Mouse (Mus musculus): ENCODE data around the gene Slc25a35. TPM values are rescaled to one million over a fixed set of nuclear protein-coding genes. Genes with fewer than 3 reads are reported as not detected.
"Not testable (repeated sequence)": the region's sequence is repeated elsewhere in the genome, so short reads cannot be mapped to it uniquely, and the experiment has no call there.

Gene Slc25a35
- polyA plus RNA-seq, 1 experiment from 2014 or later: 2.1 TPM

- Histone ChIP-seq H3K9me3 (no peaks in the 10 kb centered on the region), H3K4me2 (no peak overlapping the region), H3K4me1 (no peaks in the 10 kb centered on the region), H3K9ac (no peak overlapping the region), H3K27me3 (replicated peaks) (peaks cover 9% of the 10 kb centered on the region), H3K4me3 (no peak overlapping the region), H3K36me3 (no peaks in the 10 kb centered on the region), H3K27ac (replicated peaks) (no peak overlapping the region)
- ATAC-seq (ENCODE audit: extremely low read depth, insufficient number of reproducible peaks, low FRiP score, low TSS enrichment): no peak
- 59% methylated on average over 3 of the region's 3 CpGs for WGBS
These were observed 6.3 kb upstream of the Slc25a35 start for GRCm38 (mm10) chr11:68961596-68961995.

GRCm38 (mm10) chr11:68962159-68962558, 5.8 kb upstream of the Slc25a35 start:
- H3K27me3 ChIP-seq (replicated peaks); ATAC-seq (ENCODE audit: extremely low read depth, insufficient number of reproducible peaks, low FRiP score, low TSS enrichment); H3K9ac ChIP-seq; H3K4me1 ChIP-seq; H3K4me2 ChIP-seq; H3K9me3 ChIP-seq; H3K4me3 ChIP-seq; H3K27ac ChIP-seq (replicated peaks); H3K36me3 ChIP-seq: not testable (repeated sequence)
- 22% methylated on average over 11 of the region's 11 CpGs for WGBS

- 63% methylated on average over 2 of the region's 2 CpGs for WGBS
- H3K4me3 ChIP-seq: no peak overlapping the region
- peaks cover under 1% of the 10 kb centered on the region; the same call in 1 of the 2 replicates for H3K27me3 ChIP-seq (replicated peaks)
- H3K9ac ChIP-seq: no peak overlapping the region
- H3K9me3 ChIP-seq: no peaks in the 10 kb centered on the region
- H3K36me3 ChIP-seq: no peaks in the 10 kb centered on the region
- peaks cover 11% of the 10 kb centered on the region for H3K4me1 ChIP-seq
- H3K27ac ChIP-seq (replicated peaks): no peak overlapping the region
- ATAC-seq (ENCODE audit: extremely low read depth, insufficient number of reproducible peaks, low FRiP score, low TSS enrichment): no peak
- no peak overlapping the region for H3K4me2 ChIP-seq
These were observed 4.5 kb upstream of the Slc25a35 start for GRCm38 (mm10) chr11:68963405-68963804.

- no peaks in the 10 kb centered on the region for H3K36me3 ChIP-seq
- H3K4me3 ChIP-seq: no peak overlapping the region
- ATAC-seq (ENCODE audit: extremely low read depth, insufficient number of reproducible peaks, low FRiP score, low TSS enrichment): no peak
- no peak overlapping the region for H3K9ac ChIP-seq
- H3K9me3 ChIP-seq: no peaks in the 10 kb centered on the region
- H3K4me2 ChIP-seq: no peak overlapping the region
- peaks cover 8% of the 10 kb centered on the region; the same call in 1 of the 2 replicates for H3K27me3 ChIP-seq (replicated peaks)
- H3K27ac ChIP-seq (replicated peaks): no peak overlapping the region
- peaks cover 17% of the 10 kb centered on the region for H3K4me1 ChIP-seq
These were observed 2.9 kb upstream of the Slc25a35 start for GRCm38 (mm10) chr11:68965050-68965449.

GRCm38 (mm10) chr11:68965845-68966244, 2.1 kb upstream of the Slc25a35 start:
- Histone ChIP-seq H3K4me3 (no peak overlapping the region), H3K27me3 (replicated peaks) (peaks cover 8% of the 10 kb centered on the region; the same call in 1 of the 2 replicates), H3K27ac (replicated peaks) (no peak overlapping the region), H3K36me3 (no peaks in the 10 kb centered on the region), H3K9ac (no peak overlapping the region), H3K9me3 (no peaks in the 10 kb centered on the region), H3K4me1 (peaks cover 25% of the 10 kb centered on the region), H3K4me2 (no peak overlapping the region)
- 23% methylated on average over 3 of the region's 3 CpGs for WGBS
- no peak for ATAC-seq (ENCODE audit: extremely low read depth, insufficient number of reproducible peaks, low FRiP score, low TSS enrichment)

- Histone ChIP-seq H3K27me3 (replicated peaks) (peaks cover 8% of the 10 kb centered on the region; the same call in 1 of the 2 replicates), H3K4me2 (peak overlapping the region; percentile 96; the same call in 1 of the 2 replicates), H3K4me1 (peaks cover 32% of the 10 kb centered on the region), H3K4me3 (0 out of 2 replicates have a peak overlapping the region, but pooled peaks have one; percentile 71), H3K9ac (no peak overlapping the region), H3K27ac (replicated peaks) (no peak overlapping the region), H3K36me3 (no peaks in the 10 kb centered on the region), H3K9me3 (no peaks in the 10 kb centered on the region)
- WGBS: 45% methylated on average over 1 of the region's 1 CpGs
- ATAC-seq (ENCODE audit: extremely low read depth, insufficient number of reproducible peaks, low FRiP score, low TSS enrichment): no peak
These were observed 1.4 kb upstream of the Slc25a35 start for GRCm38 (mm10) chr11:68966554-68966953.

GRCm38 (mm10) chr11:68968752-68969151, 821 bp downstream of the Slc25a35 start:
- WGBS: 80% methylated on average over 11 of the region's 11 CpGs
- Histone ChIP-seq H3K27ac (replicated peaks) (no peak overlapping the region), H3K9me3 (no peaks in the 10 kb centered on the region), H3K9ac (peak overlapping the region; percentile 79), H3K4me3 (no peak overlapping the region; the same call in 1 of the 2 replicates), H3K36me3 (no peaks in the 10 kb centered on the region), H3K4me2 (peak overlapping the region; percentile 96), H3K4me1 (peaks cover 46% of the 10 kb centered on the region), H3K27me3 (replicated peaks) (peaks cover 8% of the 10 kb centered on the region; the same call in 1 of the 2 replicates)
- no peak for ATAC-seq (ENCODE audit: extremely low read depth, insufficient number of reproducible peaks, low FRiP score, low TSS enrichment)

GRCm38 (mm10) chr11:68970232-68970631, 2.3 kb downstream of the Slc25a35 start:
- no peaks in the 10 kb centered on the region for H3K9me3 ChIP-seq
- no peak overlapping the region for H3K27ac ChIP-seq (replicated peaks)
- WGBS: 70% methylated on average over 4 of the region's 4 CpGs
- H3K4me2 ChIP-seq: no peak overlapping the region
- no peaks in the 10 kb centered on the region for H3K36me3 ChIP-seq
- H3K4me3 ChIP-seq: no peak overlapping the region
- H3K27me3 ChIP-seq (replicated peaks): peaks cover 8% of the 10 kb centered on the region; the same call in 1 of the 2 replicates
- H3K9ac ChIP-seq: no peak overlapping the region
- no peak for ATAC-seq (ENCODE audit: extremely low read depth, insufficient number of reproducible peaks, low FRiP score, low TSS enrichment)
- peaks cover 49% of the 10 kb centered on the region for H3K4me1 ChIP-seq

GRCm38 (mm10) chr11:68973250-68974058, 5.5 kb downstream of the Slc25a35 start:
- peak; percentile 78 for ATAC-seq (ENCODE audit: extremely low read depth, insufficient number of reproducible peaks, low FRiP score, low TSS enrichment)
- H3K4me3 ChIP-seq: peak overlapping the region; percentile 59

GRCm38 (mm10) chr11:68974059-68974450, 6.1 kb downstream of the Slc25a35 start:
- Histone ChIP-seq H3K4me2 (peak overlapping the region; percentile 69), H3K27ac (replicated peaks) (no peak overlapping the region), H3K36me3 (no peaks in the 10 kb centered on the region), H3K9me3 (no peaks in the 10 kb centered on the region), H3K4me3 (peak overlapping the region; percentile 59), H3K27me3 (replicated peaks) (peaks cover 7% of the 10 kb centered on the region; the same call in 1 of the 2 replicates), H3K9ac (peak overlapping the region; percentile 74), H3K4me1 (peaks cover 35% of the 10 kb centered on the region)
- WGBS: 33% methylated on average over 6 of the region's 6 CpGs
- no peak for ATAC-seq (ENCODE audit: extremely low read depth, insufficient number of reproducible peaks, low FRiP score, low TSS enrichment)

More at GRCm38 (mm10) chr11:68973250-68974058, 5.5 kb downstream of the Slc25a35 start:
- Histone ChIP-seq H3K4me2 (peak overlapping the region; percentile 69), H3K4me1 (peaks cover 38% of the 10 kb centered on the region), H3K9ac (peak overlapping the region; percentile 74), H3K27me3 (replicated peaks) (peaks cover 13% of the 10 kb centered on the region; the same call in 1 of the 2 replicates), H3K27ac (replicated peaks) (peak overlapping the region; percentile 20; the same call in 1 of the 2 replicates)
- not testable (repeated sequence) for H3K36me3 ChIP-seq, H3K9me3 ChIP-seq
- 0% methylated on average over 38 of the region's 38 CpGs for whole genome bisulfite sequencing

GRCm38 (mm10) chr11:68975085-68975484, 7.2 kb downstream of the Slc25a35 start, which contains the start of gene Rangrf:
Gene Rangrf (minus strand): TSS chr11:68975185.
- peak within 1 kb of the TSS; percentile 59 for H3K4me3 ChIP-seq
- WGBS: 74% methylated on average over 7 of the region's 7 CpGs

More at GRCm38 (mm10) chr11:68975085-68975484, 7.2 kb downstream of the Slc25a35 start, which contains the start of gene Rangrf:
- no peak for ATAC-seq (ENCODE audit: extremely low read depth, insufficient number of reproducible peaks, low FRiP score, low TSS enrichment)
- Histone ChIP-seq H3K4me1 (peaks cover 31% of the 10 kb centered on the region), H3K9ac (peak within 1 kb of the TSS; percentile 74), H3K4me2 (peak within 1 kb of the TSS; percentile 69), H3K36me3 (no peaks in the 10 kb centered on the region), H3K27ac (replicated peaks) (no peak within 1 kb of the TSS), H3K27me3 (replicated peaks) (peaks cover 6% of the 10 kb centered on the region; the same call in 1 of the 2 replicates), H3K9me3 (no peaks in the 10 kb centered on the region)

Data from heart, embryonic 13.5 days (tissue).